Mouse (Mus musculus) adrenal gland, postnatal 4 days (tissue): ENCODE data around the gene Ranbp17. TPM values are rescaled to one million over a fixed set of nuclear protein-coding genes. Genes with fewer than 3 reads are reported as not detected.
A peak's percentile ranks its signal among the peaks of the same experiment; 100 is the strongest.

Experiments
- DNase-seq, 2 experiments: peaks; one replicate each; pipeline ENCODE4 v3.0.0; 2021 to 2022; ENCODE audit warnings: low spot score in 2 of 2, mixed read lengths in 2 of 2
- total RNA-seq, 2 experiments: library from RNA; stranded (reverse); gene quantifications; 2 replicates each; pipeline ENCODE4 v1.2.3; 2021

Ranbp17 gene
- total RNA-seq, 2 experiments from 2014 or later: 10.8 to 12.3 TPM

DNA sequence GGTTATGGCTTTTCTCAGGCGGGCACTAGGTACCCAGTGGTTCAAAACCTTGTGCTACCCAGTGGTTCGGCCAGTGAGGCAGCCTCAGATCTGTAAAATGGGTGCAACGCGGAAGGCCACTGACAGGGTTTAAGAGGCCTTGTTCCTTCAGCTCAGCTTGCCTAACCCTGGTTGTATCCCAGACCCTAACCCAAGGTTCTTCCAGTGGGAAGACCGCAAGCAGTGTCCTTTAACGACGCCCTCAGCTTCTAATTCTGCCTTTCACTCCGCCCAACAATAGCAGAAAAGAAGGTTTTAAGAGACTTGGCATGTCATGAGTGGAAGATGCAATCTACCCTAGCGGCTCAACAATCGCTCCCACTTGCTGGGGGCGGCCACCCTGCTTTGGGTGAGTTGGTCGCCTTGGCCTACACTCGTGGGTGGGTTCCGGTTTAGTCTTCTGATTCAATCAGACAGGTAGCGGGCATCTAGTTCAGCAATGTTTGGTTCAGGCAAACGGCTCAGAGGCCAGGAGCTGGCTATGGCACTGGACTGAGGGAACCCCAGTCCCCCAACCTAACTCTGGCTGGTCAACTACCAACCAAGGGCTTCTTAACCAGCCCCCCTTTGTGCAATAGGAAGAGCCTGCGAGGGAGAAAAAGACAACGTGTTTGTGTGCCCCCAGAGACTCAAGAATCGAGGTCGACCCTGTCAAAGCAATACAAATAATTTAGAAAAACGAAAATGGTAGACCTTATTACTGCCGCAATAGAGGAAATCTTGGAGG, 315.0 kb downstream of the Ranbp17 start:
- DNase-seq: no peak

DNA sequence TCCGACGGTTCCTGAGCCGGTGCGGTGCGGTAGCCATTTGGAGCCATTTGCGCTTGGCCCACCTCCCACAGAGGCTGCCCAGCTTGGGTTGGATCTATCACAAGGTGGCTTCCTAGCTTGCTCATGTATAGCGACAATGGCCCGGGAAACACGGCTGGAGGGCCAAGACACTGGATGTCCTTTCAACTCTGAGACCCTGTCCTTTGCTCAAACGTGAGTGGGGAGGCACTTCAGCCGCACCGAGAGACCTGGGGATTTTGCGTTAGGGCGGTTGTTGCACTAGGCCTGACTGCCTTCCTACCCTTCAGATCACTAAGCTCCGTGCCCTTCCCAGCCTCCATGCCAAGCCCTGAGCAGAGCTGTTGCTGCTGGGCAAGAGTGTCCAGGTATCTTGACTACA, 315.9 kb downstream of the Ranbp17 start:
- DNase-seq: no peak

DNA sequence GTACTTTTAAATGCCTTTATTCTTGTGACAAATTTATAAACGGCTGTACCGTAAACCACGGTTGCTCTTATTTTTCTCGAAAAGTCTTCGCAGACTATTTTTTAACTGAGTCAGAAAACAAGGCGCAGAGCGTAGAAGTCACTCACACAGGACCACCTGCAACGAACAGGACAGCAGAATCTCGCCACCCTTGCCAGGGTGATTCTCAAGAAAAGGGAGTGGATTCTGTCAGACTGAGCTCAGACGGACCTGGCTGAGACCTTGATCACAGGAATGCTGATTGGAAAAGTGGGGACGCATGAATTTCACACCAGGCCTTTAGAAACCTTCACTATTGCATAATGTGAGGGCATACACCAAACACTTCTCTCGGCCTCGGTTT, 316.4 kb downstream of the Ranbp17 start:
- no peak for DNase-seq

DNA sequence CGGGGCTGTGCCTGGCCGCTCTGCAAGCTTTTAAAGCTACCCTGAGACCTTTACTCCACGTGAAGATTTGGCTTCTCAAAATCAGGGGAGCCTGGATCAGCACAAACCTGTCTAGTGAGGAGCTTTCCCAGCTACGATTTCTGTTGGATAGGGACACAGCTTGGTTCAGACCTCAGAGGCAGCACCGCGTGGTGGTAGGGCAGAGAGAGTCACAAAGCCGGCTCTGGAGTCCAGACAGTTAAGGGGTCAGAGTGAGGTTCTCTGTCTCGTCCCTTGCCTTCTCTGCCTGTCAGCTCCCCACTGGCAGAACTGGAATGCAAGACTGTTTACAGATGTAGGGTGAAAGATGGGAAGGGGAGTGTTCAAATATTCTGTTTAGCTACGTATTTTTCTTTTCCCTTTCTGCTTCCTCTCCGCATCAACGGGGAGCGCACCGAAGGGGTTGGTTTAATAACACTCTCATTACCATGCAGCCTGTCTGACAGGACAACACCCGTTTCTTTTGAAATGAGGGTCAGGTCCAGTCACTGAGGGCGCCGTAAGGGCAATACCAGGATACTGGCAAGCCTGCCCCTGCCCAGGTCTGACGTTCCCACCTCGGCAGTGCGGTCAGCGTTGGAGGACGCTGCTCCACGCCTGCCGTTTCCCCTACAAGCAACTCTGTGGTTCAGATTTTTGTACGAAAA, 317.0 kb downstream of the Ranbp17 start:
- DNase-seq: no peak

DNA sequence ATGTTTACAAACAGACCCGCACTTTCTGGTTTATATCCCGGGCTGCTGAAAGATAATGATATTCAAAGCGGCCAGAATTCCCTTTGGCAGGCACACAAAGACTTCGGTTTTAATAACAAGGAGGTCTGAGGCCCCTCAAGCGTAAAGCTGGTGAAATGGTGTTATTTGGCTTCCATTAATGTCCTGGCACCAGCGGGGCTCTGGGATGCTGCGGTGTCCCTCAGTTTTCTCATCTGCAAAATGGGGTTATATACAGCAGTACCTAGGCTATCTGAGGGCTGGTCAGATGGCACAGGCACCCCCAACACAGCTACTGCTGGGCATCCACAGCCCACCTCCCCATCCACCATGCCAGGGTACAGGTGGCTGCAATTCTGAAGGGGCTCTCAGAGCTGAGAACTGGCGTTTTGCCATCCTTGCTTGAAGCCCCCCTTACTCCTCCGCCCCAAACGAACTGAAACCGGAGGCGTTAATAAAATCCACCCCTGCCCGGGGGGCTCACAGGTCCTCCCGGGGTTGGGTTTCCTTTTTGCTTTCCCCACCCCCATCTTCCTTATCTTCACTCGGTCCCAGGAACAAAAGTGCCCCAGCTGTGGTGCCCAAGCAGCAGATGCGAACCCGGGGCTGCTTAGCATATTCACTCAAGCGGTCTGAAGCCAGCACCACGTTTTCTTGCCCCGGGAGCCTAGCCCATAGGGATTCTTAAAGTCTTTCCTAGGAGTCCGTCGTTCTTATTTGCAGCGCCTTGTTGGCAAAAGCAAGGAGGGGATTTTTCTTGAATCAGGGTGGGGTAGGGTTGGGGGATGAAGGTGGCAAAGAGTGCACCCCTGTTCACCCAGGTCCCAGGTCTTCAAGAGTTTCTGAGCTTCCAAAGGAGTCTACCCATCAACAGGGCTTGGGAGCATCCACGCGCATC, 317.8 kb downstream of the Ranbp17 start:
- DNase-seq: no peak

DNA sequence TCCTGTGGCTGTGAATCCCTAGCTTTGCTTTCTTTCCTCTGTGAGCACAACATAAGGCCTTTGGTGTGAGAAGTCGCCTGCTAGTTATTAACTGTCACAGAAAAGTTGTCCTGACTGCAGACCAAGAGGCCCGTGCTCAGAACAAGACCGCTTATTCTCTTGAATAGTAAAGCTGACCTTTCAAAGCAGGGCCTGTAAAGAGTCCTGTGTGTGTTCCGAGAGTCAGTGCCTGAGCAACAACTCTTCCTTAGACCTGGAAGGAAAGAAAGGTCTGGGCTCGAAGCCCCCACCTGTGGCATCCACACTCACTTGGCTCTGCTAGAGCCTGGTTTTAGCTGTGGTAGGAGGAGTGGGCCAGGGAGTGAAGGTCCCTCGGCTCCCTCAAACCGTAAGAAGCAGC, 318.5 kb downstream of the Ranbp17 start:
- DNase-seq: no peak

- no peak for DNase-seq
Measured at GRCm38 (mm10) chr11:33193695-33194094, 319.9 kb downstream of the Ranbp17 start.

GRCm38 (mm10) chr11:33181804-33182203, 331.7 kb downstream of the Ranbp17 start:
- no peak for DNase-seq

GRCm38 (mm10) chr11:33180701-33181116, 332.8 kb downstream of the Ranbp17 start:
- DNase-seq: no peak

- DNase-seq: no peak
Measured at GRCm38 (mm10) chr11:33179802-33180201, 333.7 kb downstream of the Ranbp17 start.

GRCm38 (mm10) chr11:33176525-33177245, 336.9 kb downstream of the Ranbp17 start:
- no peak for DNase-seq

- DNase-seq: no peak
Measured at GRCm38 (mm10) chr11:33175768-33176167, 337.8 kb downstream of the Ranbp17 start.

DNA sequence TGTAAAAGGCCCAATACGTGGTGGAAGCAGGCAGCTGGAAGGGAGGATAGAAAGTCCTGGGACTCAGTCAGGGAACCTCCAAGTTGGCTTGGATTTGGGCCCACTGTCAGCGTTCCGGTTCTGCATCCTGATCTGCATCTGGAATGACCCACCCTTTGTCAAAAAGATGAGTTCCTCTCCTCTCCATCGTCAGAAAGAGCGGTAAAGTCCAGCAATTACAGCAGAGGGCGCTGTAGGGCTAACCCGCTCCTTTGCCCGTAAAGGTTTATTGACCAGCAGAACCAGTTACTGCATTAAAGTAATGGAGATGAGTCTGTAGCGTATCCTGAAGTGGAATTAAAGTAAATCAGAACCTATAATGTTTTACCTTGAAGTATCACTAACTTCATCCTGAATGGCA, 343.1 kb downstream of the Ranbp17 start:
- no peak for DNase-seq

DNA sequence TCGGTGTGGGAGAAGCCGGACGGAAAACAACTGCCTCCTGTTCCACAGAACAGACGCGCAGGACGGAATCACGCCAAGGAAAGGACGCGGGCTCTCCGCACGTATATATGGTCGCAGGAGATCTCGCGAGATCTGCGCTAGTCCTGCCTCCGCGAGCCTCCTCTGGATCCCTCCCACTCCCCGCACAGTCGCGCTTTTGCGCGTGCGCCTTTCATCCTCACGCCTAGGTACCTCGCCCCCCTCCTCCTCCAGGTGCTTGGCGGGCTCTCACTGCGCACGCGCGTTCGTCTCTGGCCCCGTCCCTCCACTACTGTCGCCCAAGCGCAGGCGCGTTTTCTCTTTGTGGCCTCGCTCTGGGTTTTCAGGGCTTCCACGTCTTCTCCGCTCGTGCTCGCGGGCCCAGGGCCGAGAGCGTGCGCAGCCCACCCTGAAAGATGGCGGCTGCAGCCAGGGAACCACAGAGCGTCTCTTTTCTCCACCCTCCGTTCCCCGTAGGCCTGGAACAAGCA, 350.5 kb downstream of the Ranbp17 start, which contains the start of gene Npm1:
TSS of gene Npm1 (minus strand) at position 209 of the 509 bp plus-strand sequence.
- peak; percentile 98 to 99 for DNase-seq

GRCm38 (mm10) chr11:33162211-33162997, 351.1 kb downstream of the Ranbp17 start:
- peak; percentile 30 to 54 for DNase-seq

Other genes starting within 250 kb of the Ranbp17 start
- 1 to 10 TPM in 1 of 2 experiments, under 1 TPM in 1; 0.34 to 1.0 TPM for gene Gm12117, start 237.0 kb downstream of the Ranbp17 start, total RNA-seq
- under 1 TPM in 1 of 2 experiments, not detected in 1; 0.25 TPM for gene Gabrp, start 65.2 kb upstream of the Ranbp17 start, total RNA-seq
- under 1 TPM in 1 of 2 experiments, not detected in 1; 0.11 TPM for gene D130052B06Rik, start 85.6 kb upstream of the Ranbp17 start, total RNA-seq